Mouse (Mus musculus) stomach, postnatal 0 days (tissue): ENCODE data around the gene Uggt2. TPM values are rescaled to one million over a fixed set of nuclear protein-coding genes. Genes with fewer than 3 reads are reported as not detected.

Experiments
- ATAC-seq: fragments of 200-750 bp; cut with Nextera tagmentation; 2 replicates; pipeline ENCODE4 v1.8.0; 2017; ENCODE audit not compliant: low FRiP score, low TSS enrichment
- DNase-seq: peaks from one replicate; pipeline ENCODE4 v3.0.0-alpha.2; 2016; ENCODE audit warnings: low spot score
- H3K27ac ChIP-seq: fragments of 300-500 bp; sonication (generic); replicated peaks from 2 replicates; pipeline ENCODE4 v1.5.1; 2014; ENCODE audit warnings: mild to moderate bottlenecking, control low read depth
- H3K27me3 ChIP-seq: fragments of 300-500 bp; sonication (generic); 2 replicates; pipeline ENCODE4 v1.6.1; 2014; ENCODE audit warnings: low read length; ENCODE audit not compliant: control insufficient read depth, insufficient read depth
- H3K36me3 ChIP-seq: fragments of 300-500 bp; sonication (generic); 2 replicates; pipeline ENCODE4 v1.6.1; 2014; ENCODE audit warnings: low read length, mixed read lengths; ENCODE audit not compliant: control insufficient read depth, insufficient read depth
- H3K4me1 ChIP-seq: fragments of 300-500 bp; sonication (generic); replicated peaks from 2 replicates; pipeline ENCODE4 v1.6.1; 2014; ENCODE audit warnings: antibody characterized with exemption; ENCODE audit not compliant: control insufficient read depth, insufficient read depth
- H3K4me2 ChIP-seq: fragments of 300-500 bp; sonication (generic); replicated peaks from 2 replicates; pipeline ENCODE4 v1.6.1; 2014; ENCODE audit warnings: low read depth, mild to moderate bottlenecking, control low read depth, moderate library complexity
- H3K4me3 ChIP-seq: fragments of 300-500 bp; sonication (generic); 2 replicates; pipeline ENCODE4 v1.5.1; 2014; ENCODE audit warnings: low read depth, low read length, control low read depth
- H3K9ac ChIP-seq: fragments of 300-500 bp; sonication (generic); 2 replicates; pipeline ENCODE4 v1.6.1; 2014; ENCODE audit warnings: mild to moderate bottlenecking, low read length, control low read depth, mixed read lengths
- H3K9me3 ChIP-seq: fragments of 300-500 bp; sonication (generic); 2 replicates; pipeline ENCODE4 v1.6.1; 2016; ENCODE audit warnings: low read length; ENCODE audit not compliant: control insufficient read depth
- CTCF ChIP-seq: IDR thresholded peaks from 2 replicates; pipeline ENCODE4 v1.5.1; 2016; ENCODE audit warnings: antibody characterized with exemption, low read depth, mild to moderate bottlenecking, moderate library complexity
- EP300 ChIP-seq: optimal IDR thresholded peaks from 2 replicates; pipeline ENCODE3; 2016; ENCODE audit warnings: antibody characterized with exemption
- WGBS: fragments of 180-500 bp; shearing (Covaris S2); extraction: QIAGEN DNeasy Blood & Tissue Kit; methylation state at CpG from one replicate; pipeline ENCODE4 v1.1.7; 2014; 5-methylcytosine and 5-hydroxymethylcytosine counted together
- polyA plus RNA-seq: library from polyadenylated mRNA; unstranded; fragments of >200 nt; fragmentation: Nextera tagmentation; extraction: Ambion mirVana; gene quantifications from 2 replicates; pipeline ENCODE4 v1.2.1, GENCODE M21; 2015

Uggt2 gene
- polyA plus RNA-seq, 1 experiment from 2014 or later, result 2.7 TPM

DNA sequence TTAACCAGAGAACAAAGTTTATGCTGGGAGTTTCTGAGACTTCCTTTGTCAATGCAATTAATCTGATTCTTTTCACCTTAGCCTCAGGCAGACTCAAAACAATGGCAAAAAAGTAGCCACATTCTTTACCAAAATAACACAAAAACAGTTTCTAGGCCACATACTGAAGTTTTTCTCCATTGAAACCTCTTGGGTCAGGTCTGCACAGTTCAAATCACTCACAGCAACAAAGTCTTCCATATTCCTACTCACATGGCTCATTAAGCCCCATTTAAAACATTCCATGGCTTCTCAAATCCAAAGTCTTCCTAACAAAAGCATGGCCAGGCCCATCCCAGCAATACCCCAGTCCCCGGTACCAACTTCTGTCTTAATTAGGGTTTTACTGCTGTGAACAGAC is 46.3 kb downstream of the Uggt2 start:
- no peaks in the 10 kb centered on the region for H3K36me3 ChIP-seq
- H3K27ac ChIP-seq, result no peak overlapping the region
- H3K9ac ChIP-seq, result no peak overlapping the region
- no peaks in the 10 kb centered on the region for H3K4me1 ChIP-seq
- H3K27me3 ChIP-seq, result no peaks in the 10 kb centered on the region
- DNase-seq (no peak), ATAC-seq (no peak)
- 100% methylated on average over 1 of the region's 1 CpGs for WGBS
- H3K4me3 ChIP-seq, result no peak overlapping the region
- H3K4me2 ChIP-seq, result no peak overlapping the region
- no peaks in the 10 kb centered on the region for H3K9me3 ChIP-seq
- TF ChIP-seq EP300 (no peak), CTCF (no peak)

DNA sequence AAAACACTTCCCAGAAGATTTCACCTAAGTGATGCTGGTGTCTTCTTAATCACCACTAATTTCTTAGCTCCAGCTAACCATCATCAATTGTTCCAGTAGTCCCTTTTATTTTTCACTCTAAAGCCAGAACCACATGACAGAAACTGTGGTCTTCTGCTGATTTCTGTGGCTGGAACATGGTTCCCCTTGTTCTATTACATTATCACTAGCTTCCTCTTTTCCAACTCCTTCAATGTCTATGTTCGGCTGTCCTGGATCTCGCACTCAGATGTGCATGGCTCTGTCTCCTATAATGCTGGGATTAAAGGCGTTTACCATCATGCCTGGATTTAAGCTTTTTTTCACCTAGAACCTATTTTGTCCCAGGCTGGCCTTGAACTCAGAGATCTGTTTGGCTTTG is 46.9 kb downstream of the Uggt2 start:
- no peaks in the 10 kb centered on the region for H3K4me1 ChIP-seq
- no peak overlapping the region for H3K9ac ChIP-seq
- H3K36me3 ChIP-seq, result no peaks in the 10 kb centered on the region
- DNase-seq (no peak), ATAC-seq (no peak)
- no peaks in the 10 kb centered on the region for H3K27me3 ChIP-seq
- no peaks in the 10 kb centered on the region for H3K9me3 ChIP-seq
- 90% methylated on average over 3 of the region's 3 CpGs for WGBS
- H3K4me2 ChIP-seq, result no peak overlapping the region
- no peak overlapping the region for H3K4me3 ChIP-seq
- no peak overlapping the region for H3K27ac ChIP-seq
- TF ChIP-seq CTCF (no peak), EP300 (no peak)

DNA sequence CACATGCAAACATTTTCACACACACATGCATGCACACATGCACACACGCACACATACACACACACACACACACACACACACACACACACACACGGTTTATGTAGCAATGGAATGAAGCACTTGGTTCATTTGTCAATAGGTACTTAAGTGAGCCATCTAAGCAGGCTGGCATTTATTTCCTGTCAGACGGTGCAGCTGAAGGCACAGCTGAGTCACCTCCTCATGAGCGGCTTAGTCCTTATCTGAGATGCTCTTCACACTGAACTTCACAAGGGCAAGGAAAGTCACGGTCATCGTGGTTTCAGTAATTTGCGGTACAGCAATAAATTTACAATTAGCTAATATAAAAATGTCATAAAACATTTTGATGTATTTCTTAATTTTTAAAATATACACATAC is 55.5 kb downstream of the Uggt2 start:
- H3K36me3 ChIP-seq, result no peaks in the 10 kb centered on the region
- no peak for DNase-seq
- H3K4me3 ChIP-seq, result no peak overlapping the region
- no peak overlapping the region for H3K27ac ChIP-seq
- TF ChIP-seq CTCF (no peak), EP300 (no peak)
- no peak overlapping the region for H3K4me2 ChIP-seq
- H3K27me3 ChIP-seq, result no peaks in the 10 kb centered on the region
- no peaks in the 10 kb centered on the region for H3K9me3 ChIP-seq
- no peak for ATAC-seq
- H3K9ac ChIP-seq, result no peak overlapping the region
- WGBS, result 69% methylated on average over 7 of the region's 7 CpGs
- H3K4me1 ChIP-seq, result no peaks in the 10 kb centered on the region

DNA sequence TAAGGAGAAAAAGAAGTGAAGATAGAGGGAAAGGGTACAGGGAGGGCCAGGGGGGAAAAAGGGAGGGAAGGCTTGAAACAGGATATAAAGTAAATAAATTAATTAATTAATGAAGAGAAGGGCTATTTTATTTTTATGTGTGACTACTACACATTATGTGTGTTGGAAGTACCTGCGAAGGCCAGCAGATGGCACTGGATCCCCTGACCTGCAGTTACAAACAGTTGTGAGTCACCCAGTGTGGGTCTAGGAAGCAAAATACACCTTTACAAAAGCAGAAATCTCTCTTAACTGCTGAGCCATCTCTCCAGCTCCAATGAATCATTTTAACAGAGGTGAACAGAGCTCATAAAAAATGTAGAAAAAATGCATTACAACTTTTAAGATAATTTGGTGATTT is 59.0 kb downstream of the Uggt2 start:
- no peak for ATAC-seq
- no peak overlapping the region for H3K4me2 ChIP-seq
- H3K9ac ChIP-seq, result no peak overlapping the region
- TF ChIP-seq EP300, result no peak
- TF ChIP-seq CTCF, result peak; percentile 81
- no peaks in the 10 kb centered on the region for H3K27me3 ChIP-seq
- H3K9me3 ChIP-seq, result no peaks in the 10 kb centered on the region
- no peaks in the 10 kb centered on the region for H3K4me1 ChIP-seq
- no peak overlapping the region for H3K4me3 ChIP-seq
- peak; percentile 58 for DNase-seq
- no peaks in the 10 kb centered on the region for H3K36me3 ChIP-seq
- 54% methylated on average over 1 of the region's 1 CpGs for WGBS
- no peak overlapping the region for H3K27ac ChIP-seq

DNA sequence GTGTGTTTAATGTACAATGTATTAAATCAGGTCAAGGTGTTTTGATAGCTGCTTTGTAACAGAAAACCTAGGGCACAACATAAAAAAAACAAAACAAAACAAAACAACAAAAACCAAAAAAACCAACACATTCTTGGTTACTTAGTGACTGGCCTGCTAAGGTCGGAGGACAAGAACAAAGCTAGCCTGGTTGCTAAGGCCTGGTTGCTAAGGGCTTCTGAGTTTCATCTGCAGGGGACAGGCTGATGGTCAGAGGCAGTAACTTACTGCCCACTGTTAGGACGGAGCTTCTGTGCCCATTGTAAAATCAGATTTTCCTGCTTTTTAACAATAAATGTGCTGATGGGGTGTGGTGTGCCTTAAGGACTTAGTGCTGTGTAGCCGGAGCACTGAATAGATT is 61.5 kb downstream of the Uggt2 start:
- H3K9ac ChIP-seq, result no peak overlapping the region
- no peaks in the 10 kb centered on the region for H3K9me3 ChIP-seq
- no peak overlapping the region for H3K27ac ChIP-seq
- H3K4me1 ChIP-seq, result no peaks in the 10 kb centered on the region
- TF ChIP-seq CTCF (no peak), EP300 (no peak)
- no peak overlapping the region for H3K4me2 ChIP-seq
- no peak overlapping the region for H3K4me3 ChIP-seq
- no peak for ATAC-seq
- DNase-seq, result no peak
- no peaks in the 10 kb centered on the region for H3K36me3 ChIP-seq
- WGBS, result 56% methylated on average over 3 of the region's 3 CpGs
- no peaks in the 10 kb centered on the region for H3K27me3 ChIP-seq

DNA sequence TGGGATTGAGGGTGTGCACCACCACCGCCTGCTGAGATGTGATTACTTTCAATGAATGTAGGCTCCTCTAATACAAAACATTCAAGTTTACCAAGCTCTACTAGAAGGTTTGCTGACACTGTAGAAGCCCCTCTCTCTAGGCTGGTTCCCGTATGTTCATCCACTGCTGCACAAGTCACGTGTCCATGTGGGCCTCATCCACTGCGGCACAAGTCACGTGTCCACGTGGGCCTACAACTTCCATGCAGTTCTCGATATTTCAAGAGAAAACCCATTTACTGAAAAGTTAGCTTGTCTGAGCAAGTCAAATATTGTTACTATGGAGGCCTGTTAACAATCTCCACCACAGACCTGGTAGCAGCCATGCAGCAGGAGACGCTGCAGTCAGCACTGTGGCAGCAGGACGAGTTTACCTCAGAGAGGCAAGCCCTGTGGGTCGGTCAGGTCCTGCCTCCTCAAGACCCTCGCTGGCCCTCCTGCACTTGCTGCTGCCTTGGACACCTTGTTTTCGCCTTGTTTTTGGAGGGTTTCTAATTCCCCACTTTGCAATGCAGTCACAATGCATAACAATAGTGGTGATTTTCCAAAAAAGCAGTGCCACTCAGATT is 62.0 kb downstream of the Uggt2 start:
- ATAC-seq (no peak), DNase-seq (no peak)
- Histone ChIP-seq H3K4me2 (no peak overlapping the region), H3K9ac (no peak overlapping the region), H3K4me3 (no peak overlapping the region), H3K9me3 (no peaks in the 10 kb centered on the region), H3K36me3 (no peaks in the 10 kb centered on the region), H3K27me3 (no peaks in the 10 kb centered on the region), H3K27ac (no peak overlapping the region), H3K4me1 (no peaks in the 10 kb centered on the region)
- 82% methylated on average over 12 of the region's 12 CpGs for WGBS
- TF ChIP-seq EP300 (no peak), CTCF (no peak)
